Mouse (Mus musculus) small intestine, adult 2 months (tissue): Measurements from ENCODE around the gene Cbx1.

Experiments
- CTCF ChIP-seq: fragments of 200-500 bp; IDR thresholded peaks from 2 replicates; pipeline ENCODE4 v1.5.1; 2012; ENCODE audit warnings: low read depth, mild to moderate bottlenecking, control low read depth, inconsistent platforms, low read length, moderate library complexity, mixed read lengths; ENCODE audit not compliant: insufficient replicate concordance, insufficient read length; ENCODE audit errors: extremely low read depth
- POLR2A ChIP-seq: fragments of 200-500 bp; IDR thresholded peaks from 2 replicates; pipeline ENCODE4 v1.6.1; 2012; ENCODE audit warnings: low read depth, mild to moderate bottlenecking, control low read depth, inconsistent platforms, low read length, moderate library complexity

GRCm38 (mm10) chr11:96775665-96776064 lies 13.3 kb upstream of the Cbx1 start:
- TF ChIP-seq POLR2A: no peak
- TF ChIP-seq CTCF: no peak
